Mouse (Mus musculus) inflammation-experienced regulatory T-cells, adult 6 months (primary cell): ENCODE measurements around the gene Rgl3. TPM values are rescaled to one million over a fixed set of nuclear protein-coding genes. Genes with fewer than 3 reads are reported as not detected.

Experiments
- ATAC-seq: one replicate; pipeline ENCODE4 v1.8.0; 2017
- polyA plus RNA-seq, 3 experiments: library from polyadenylated mRNA; unstranded; fragments of 100-300 nt; shearing (Covaris generic); gene quantifications; one replicate each; pipeline ENCODE4 v1.2.1; 2017

The Rgl3 gene
- polyA plus RNA-seq, 3 experiments from 2014 or later: not detected

DNA sequence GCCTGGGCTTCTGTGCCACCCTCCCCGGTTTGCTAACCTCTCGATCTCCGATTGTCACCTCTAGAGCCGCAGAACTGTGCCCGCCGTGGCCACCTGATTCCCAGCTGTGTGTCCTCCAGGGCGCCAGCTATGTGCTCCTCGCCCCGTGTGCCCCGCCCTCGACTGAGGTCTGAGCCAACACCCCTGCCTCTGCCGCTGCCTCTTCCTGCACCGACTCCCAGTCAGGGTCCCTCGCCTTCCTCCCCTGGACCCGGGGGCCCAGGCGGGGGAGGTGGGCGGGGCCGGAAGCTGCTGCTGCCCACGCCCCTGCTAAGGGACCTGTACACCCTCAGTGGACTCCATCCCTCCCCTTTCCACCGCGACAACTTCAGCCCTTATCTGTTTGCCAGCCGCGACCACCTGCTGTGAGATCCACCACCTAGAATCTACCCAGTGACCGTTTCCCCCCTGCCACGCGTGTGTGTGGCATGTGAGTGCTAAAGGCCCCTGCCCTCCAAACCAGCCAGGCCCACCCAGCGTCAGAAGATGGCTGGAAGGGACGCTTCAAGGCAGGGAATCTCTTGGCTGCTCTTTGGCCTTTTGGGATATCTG lies 41.6 kb downstream of the Rgl3 start:
- no peak for ATAC-seq

GRCm38 (mm10) chr9:21944267-21944666 lies 45.0 kb downstream of the Rgl3 start:
- ATAC-seq: no peak

- ATAC-seq: no peak
These were observed 45.6 kb downstream of the Rgl3 start for GRCm38 (mm10) chr9:21943638-21944037.

DNA sequence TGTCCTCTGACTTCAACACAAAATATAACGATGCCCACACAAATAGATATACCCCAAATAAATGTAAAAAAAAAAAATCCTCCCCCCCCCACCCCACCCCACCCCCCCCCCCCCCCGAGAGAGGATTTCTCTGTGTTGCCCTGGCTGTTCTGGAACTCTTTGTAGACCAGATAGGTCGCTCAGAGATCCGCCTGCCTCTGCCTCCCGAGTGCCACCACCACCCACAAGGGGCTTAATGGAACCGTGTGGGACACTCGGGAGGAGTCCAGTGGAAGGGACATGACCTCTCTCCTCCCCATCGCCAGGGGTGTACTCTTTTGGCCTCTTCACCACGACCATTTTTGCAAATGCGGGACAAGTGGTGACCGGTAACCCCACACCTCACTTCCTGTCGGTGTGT lies 46.2 kb downstream of the Rgl3 start:
- no peak for ATAC-seq

DNA sequence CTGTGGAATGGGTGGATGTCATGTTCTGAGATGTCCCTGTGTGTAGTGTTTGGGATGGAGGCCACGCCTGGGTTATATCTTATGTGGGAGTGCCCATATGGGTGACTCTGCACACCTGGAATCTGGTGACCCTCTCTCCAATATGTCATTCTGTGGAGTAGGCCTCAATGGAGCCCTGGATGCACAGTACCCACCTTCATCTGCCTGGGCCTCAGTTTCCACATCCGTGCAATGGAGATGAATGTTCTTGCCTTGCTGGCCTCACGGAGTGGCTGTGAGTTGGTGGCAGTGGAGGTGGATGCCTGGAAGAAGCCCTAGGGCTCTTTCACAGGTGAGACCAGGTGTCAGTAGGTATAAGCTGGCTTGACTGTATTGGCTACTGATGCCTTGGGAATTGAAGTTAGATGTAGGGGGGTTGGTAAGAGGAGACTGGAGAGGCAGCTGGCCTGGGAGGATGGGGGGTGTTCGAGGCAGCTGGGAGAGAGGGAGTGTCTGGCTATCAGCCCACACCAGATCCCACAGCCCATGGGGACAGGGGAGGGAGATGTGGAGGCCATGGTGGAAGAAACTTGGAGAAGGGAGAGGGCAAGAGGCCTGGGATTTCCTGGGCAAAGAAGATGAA lies 50.9 kb downstream of the Rgl3 start:
- no peak for ATAC-seq

DNA sequence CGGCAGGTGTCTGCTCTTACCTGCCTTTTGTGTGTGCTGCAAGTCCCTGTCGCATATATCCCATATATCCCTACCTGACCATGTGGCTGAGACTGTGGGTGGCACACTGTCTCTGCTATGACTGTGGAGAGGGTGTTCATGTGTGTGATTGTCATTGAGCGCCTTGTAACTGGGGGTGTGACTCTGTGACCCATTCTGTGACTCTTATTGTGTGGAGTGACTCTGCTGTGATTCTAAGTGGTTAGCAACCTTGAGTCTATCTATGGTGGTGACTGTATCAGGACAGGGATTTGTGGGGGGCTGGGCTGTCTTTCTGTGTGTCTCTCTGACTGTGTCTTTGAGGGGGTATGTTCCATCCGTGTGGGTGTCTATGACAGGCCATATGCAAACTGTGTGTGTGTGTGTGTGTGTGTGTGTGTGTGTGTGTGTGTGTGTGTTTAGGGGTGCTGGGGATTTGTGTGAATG lies 51.5 kb downstream of the Rgl3 start:
- ATAC-seq: no peak

GRCm38 (mm10) chr9:21936692-21937570 lies 52.3 kb downstream of the Rgl3 start, which contains the start of gene Plppr2:
Plppr2 (plus strand) TSS chr9:21937033.
- ATAC-seq: peak; percentile 97

DNA sequence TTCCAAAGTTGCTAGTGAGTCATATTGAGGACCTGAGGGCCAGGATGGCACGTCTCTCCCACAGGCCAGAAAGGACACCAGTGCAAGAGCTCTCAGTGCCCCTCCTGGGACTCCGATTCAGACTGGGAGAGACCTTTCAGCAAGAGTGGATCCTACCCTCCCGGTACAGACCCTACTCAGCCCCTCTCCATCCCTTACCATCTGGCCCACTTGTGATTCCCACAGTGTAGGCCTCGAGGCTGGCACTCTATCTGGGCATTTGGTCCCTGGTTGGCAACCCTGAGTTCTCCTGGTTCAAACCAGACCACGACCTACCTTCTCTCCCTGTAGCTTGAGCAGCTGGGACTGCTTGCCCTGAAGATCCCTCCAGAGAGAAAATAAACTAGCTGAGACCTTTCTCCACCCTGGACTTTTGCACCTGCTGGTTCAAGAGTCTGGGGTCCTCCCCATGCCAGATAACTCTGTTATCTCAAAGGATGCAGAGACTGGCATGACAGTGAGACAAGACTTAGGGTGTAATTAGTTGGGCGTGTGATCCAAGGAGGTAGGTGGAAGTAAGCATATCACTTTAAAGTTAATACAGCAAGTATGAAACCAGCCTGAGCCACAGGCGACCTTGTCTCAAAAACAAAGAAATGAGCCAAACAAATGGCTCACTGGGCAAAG lies 53.6 kb downstream of the Rgl3 start:
- ATAC-seq: no peak

GRCm38 (mm10) chr9:21934021-21934420 lies 55.2 kb downstream of the Rgl3 start:
- ATAC-seq: no peak

GRCm38 (mm10) chr9:21932445-21933137 lies 56.7 kb downstream of the Rgl3 start:
- no peak for ATAC-seq

GRCm38 (mm10) chr9:21932006-21932405 lies 57.2 kb downstream of the Rgl3 start:
- no peak for ATAC-seq

DNA sequence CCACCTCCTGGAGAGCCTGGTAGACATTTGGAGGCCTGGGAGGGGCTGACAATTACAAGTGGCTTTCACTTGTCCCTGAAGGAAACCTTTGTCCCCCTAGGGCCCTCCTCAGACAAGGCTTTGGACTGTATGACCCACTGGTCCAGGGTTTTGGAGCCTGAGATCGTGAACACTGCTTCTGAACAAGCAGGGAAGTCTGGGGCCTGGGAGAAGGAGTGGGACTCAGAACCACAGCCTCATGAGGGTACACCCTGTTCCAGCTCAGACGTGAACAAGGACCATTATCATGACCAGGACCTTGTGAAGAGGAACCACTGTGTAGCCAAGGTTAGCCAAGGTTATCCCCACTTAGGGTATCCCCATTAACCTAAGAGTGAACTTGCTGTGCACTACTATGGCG lies 60.0 kb downstream of the Rgl3 start:
- ATAC-seq: no peak

GRCm38 (mm10) chr9:21927208-21927753 lies 62.0 kb downstream of the Rgl3 start, which contains the start of the genes Ccdc159 and Tmem205:
Ccdc159 (plus strand) TSS chr9:21927471.
Tmem205 (minus strand) TSS chr9:21927556.
- ATAC-seq: peak; percentile 56

GRCm38 (mm10) chr9:21926784-21927183 lies 62.5 kb downstream of the Rgl3 start:
- ATAC-seq: no peak

DNA sequence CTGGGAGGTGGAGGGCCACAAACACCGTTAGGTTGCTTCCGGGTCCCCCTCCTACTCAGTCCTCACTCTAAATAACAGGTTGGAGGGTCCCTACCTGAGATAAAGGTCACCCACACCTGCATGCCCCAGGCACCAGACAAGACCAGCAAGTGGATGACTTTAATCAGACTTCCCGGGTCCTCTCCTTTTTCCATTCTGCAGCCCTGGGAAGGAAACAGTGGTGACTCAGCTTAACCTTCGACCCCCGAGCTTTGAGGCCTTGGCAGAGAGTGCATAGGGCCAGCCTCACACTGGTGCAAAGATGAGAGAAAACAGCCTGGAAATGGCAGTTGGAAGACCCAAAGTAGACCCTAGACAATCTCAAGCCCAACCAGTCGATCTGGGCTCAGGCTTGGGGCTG lies 63.1 kb downstream of the Rgl3 start:
- ATAC-seq: no peak

DNA sequence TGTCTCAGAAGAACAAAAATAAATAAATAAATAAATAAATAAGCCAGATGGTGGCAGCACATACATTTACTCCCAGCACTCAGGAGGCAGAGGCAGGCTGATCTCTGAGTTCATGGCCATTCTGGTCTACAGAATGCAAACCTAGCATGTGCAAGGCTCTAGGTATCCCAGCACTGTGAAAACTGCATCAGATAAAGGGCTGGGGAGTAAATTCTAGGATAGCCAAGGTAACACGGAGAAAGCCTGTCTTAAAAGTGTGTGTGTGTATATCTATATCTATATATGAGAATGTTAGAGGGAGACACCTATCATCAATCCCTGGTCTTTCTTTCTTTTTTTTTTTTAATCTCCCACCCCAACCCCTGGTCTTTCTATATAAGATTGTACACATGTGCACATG lies 63.7 kb downstream of the Rgl3 start:
- ATAC-seq: no peak

DNA sequence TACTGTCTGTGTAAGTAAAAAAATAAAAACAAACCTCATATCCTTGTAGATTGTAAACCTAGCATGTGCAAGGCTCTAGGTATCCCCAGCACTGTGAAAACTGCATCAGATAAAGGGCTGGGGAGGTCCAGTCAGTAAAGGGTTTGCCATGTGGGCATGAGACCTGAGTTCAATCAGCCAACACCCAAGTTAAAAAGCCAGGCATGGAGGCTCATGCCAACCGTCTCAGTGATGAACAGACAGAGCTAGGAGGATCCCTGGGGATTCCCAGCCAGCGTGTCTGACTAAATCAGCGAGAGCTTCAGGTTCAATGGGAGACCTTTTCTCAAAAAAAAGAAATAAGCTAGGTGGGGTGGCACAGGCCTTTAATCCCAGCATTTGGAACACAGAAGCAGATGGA lies 64.2 kb downstream of the Rgl3 start:
- ATAC-seq: no peak

GRCm38 (mm10) chr9:21924099-21924493 lies 65.2 kb downstream of the Rgl3 start:
- ATAC-seq: no peak

- ATAC-seq: no peak
These were observed 65.7 kb downstream of the Rgl3 start for GRCm38 (mm10) chr9:21923490-21924098.

DNA sequence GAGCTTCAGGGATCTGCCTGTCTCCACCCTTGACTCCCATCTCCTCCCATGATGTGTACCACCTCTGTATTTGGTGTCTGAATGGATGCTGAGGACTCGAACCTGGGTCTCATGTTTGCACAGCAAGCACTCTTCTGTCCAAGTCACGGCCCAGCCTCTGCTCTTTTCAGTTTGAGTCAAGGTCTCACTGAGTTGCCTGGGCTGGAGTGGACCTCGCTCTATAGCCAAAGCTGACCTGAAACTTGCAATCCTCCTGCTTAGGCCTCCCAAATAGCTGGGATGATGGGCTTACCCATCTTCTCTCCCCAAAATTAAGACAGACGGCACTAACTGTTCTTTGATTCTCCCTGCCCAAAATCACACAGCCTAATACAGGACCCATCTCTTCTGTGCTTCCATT lies 66.2 kb downstream of the Rgl3 start:
- ATAC-seq: no peak
